Mouse (Mus musculus): ENCODE measurements around the gene Txnip. TPM values are rescaled to one million over a fixed set of nuclear protein-coding genes. Genes with fewer than 3 reads are reported as not detected.
A peak's percentile ranks its signal among the peaks of the same experiment; 100 is the strongest.

The Txnip gene
- polyA plus RNA-seq, 1 experiment from 2014 or later, result 52.5 TPM

- Histone ChIP-seq H3K9ac (replicated peaks) (no peak overlapping the region), H3K4me1 (0 out of 2 replicates have a peak, but pooled peaks cover 3% of the 10 kb centered on the region)
- no peak for ATAC-seq (ENCODE audit: low FRiP score)
These were observed 18.4 kb upstream of the Txnip start for GRCm38 (mm10) chr3:96539316-96539715.

DNA sequence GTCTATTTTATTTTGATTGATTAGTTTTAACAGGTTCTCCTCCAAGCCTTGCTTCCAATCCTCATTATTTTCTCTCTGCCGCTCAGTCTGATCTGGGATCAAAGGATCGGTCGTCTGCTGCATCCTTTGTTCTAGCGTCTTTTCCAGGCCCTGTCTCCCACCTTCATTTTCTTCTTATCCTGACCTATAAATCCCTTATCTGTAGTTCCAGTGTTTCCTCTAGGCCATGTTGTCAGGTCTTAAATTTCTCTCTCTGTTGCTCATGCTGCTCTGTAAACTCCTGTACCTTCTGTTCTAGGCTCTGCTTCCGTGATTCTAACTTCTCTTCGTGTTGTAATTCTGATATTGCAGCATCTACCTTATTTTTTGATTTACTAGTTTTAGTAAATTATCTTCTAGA is 17.0 kb upstream of the Txnip start:
- Histone ChIP-seq H3K9ac (replicated peaks) (no peak overlapping the region), H3K36me3 (no peaks in the 10 kb centered on the region), H3K9me3 (replicated peaks) (no peaks in the 10 kb centered on the region), H3K4me3 (replicated peaks) (no peak overlapping the region), H3K27ac (replicated peaks) (no peak overlapping the region), H3K4me2 (no peak overlapping the region), H3K27me3 (replicated peaks) (no peaks in the 10 kb centered on the region), H3K4me1 (0 out of 2 replicates have a peak, but pooled peaks cover 3% of the 10 kb centered on the region)
- WGBS, result 32% methylated on average over 6 of the region's 6 CpGs
- ATAC-seq (ENCODE audit: low FRiP score), result no peak

More at GRCm38 (mm10) chr3:96539316-96539715, 18.4 kb upstream of the Txnip start:
- H3K4me2 ChIP-seq, result no peak overlapping the region
- WGBS, result 78% methylated on average over 2 of the region's 2 CpGs
- H3K4me3 ChIP-seq (replicated peaks), result no peak overlapping the region
- H3K27ac ChIP-seq (replicated peaks), result no peak overlapping the region
- H3K27me3 ChIP-seq (replicated peaks), result no peaks in the 10 kb centered on the region
- no peaks in the 10 kb centered on the region for H3K9me3 ChIP-seq (replicated peaks)
- H3K36me3 ChIP-seq, result no peaks in the 10 kb centered on the region

- no peaks in the 10 kb centered on the region for H3K27me3 ChIP-seq (replicated peaks)
- 25% methylated on average over 14 of the region's 14 CpGs for WGBS
- H3K4me2 ChIP-seq, result no peak overlapping the region
- H3K36me3 ChIP-seq, result no peaks in the 10 kb centered on the region
- no peak for ATAC-seq (ENCODE audit: low FRiP score)
- no peak overlapping the region for H3K27ac ChIP-seq (replicated peaks)
- H3K9ac ChIP-seq (replicated peaks), result no peak overlapping the region; the same call in 1 of the 2 replicates
- no peaks in the 10 kb centered on the region for H3K9me3 ChIP-seq (replicated peaks)
- no peak overlapping the region for H3K4me3 ChIP-seq (replicated peaks)
- 0 out of 2 replicates have a peak, but pooled peaks cover 3% of the 10 kb centered on the region for H3K4me1 ChIP-seq
These were observed 16.3 kb upstream of the Txnip start for GRCm38 (mm10) chr3:96541328-96542078.

DNA sequence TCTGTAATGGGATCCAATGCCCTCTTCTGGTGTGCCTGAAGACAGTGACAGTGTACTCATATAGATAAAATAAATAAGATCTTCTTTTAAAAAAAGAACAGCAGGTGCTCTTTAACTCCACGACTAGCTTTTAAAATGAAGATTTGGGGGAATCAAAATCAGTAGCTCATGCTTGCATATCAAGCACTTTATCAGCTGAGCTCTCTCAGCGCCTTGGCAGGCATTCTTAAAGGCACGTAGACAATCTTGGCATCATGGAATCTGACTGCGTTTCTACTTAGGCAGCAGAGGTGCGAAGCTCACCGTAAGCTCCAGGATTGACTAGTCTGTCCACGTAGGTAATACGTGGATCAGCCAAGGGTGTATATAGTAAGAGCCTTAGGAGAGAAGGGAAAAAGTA is 15.2 kb upstream of the Txnip start:
- no peaks in the 10 kb centered on the region for H3K36me3 ChIP-seq
- H3K27ac ChIP-seq (replicated peaks), result no peak overlapping the region
- no peak overlapping the region for H3K9ac ChIP-seq (replicated peaks)
- no peaks in the 10 kb centered on the region for H3K9me3 ChIP-seq (replicated peaks)
- 79% methylated on average over 8 of the region's 8 CpGs for WGBS
- no peaks in the 10 kb centered on the region for H3K27me3 ChIP-seq (replicated peaks)
- ATAC-seq (ENCODE audit: low FRiP score), result no peak
- H3K4me1 ChIP-seq, result 0 out of 2 replicates have a peak, but pooled peaks cover 3% of the 10 kb centered on the region
- H3K4me3 ChIP-seq (replicated peaks), result no peak overlapping the region
- no peak overlapping the region for H3K4me2 ChIP-seq

DNA sequence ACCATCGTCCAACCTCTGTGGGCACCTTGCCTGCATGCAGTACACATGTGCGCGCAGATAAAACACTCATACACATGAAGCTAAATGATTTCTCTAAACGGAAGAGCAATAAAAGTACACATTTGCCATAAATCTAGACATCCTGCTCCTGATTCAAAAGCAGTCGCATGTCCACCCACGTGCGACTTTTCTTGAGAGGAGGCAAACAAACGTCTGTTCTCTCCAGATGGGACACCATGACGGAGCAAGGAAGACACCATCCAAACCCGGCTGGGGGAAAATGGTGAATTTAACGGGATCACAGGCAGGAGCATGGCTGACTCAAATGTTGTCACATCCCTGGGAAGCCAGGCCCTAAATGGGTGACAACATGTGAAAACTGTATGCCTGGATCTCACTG is 14.4 kb upstream of the Txnip start:
- no peak overlapping the region for H3K4me2 ChIP-seq
- no peak for ATAC-seq (ENCODE audit: low FRiP score)
- no peaks in the 10 kb centered on the region for H3K9me3 ChIP-seq (replicated peaks)
- no peak overlapping the region for H3K4me3 ChIP-seq (replicated peaks)
- WGBS, result 83% methylated on average over 11 of the region's 11 CpGs
- no peaks in the 10 kb centered on the region for H3K27me3 ChIP-seq (replicated peaks)
- H3K36me3 ChIP-seq, result no peaks in the 10 kb centered on the region
- H3K9ac ChIP-seq (replicated peaks), result no peak overlapping the region
- H3K4me1 ChIP-seq, result 0 out of 2 replicates have a peak, but pooled peaks cover 3% of the 10 kb centered on the region
- no peak overlapping the region for H3K27ac ChIP-seq (replicated peaks)

DNA sequence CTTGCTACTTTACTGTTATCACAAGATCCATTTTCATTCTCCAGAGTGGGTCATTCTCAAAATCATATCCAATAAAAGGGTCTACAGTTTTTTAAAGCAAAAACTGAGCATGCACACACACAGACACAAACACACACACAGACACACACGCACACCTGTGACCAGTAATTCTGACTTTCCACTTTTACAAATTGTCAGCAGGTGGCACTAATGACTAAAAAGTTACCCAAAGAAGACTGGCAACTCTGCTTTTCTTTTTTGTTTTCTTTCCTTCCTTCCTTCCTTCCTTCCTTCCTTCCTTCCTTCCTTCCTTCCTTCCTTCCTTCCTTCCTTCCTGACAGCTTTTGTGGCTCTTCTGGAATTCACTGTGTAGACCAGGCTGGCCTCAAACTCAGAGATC is 12.2 kb upstream of the Txnip start:
- Histone ChIP-seq H3K27me3 (replicated peaks) (no peaks in the 10 kb centered on the region), H3K9me3 (replicated peaks) (no peaks in the 10 kb centered on the region), H3K27ac (replicated peaks) (no peak overlapping the region), H3K36me3 (no peaks in the 10 kb centered on the region), H3K4me2 (no peak overlapping the region), H3K4me1 (0 out of 2 replicates have a peak, but pooled peaks cover 3% of the 10 kb centered on the region), H3K4me3 (replicated peaks) (no peak overlapping the region), H3K9ac (replicated peaks) (no peak overlapping the region)
- 49% methylated on average over 1 of the region's 1 CpGs for WGBS
- ATAC-seq (ENCODE audit: low FRiP score), result no peak

DNA sequence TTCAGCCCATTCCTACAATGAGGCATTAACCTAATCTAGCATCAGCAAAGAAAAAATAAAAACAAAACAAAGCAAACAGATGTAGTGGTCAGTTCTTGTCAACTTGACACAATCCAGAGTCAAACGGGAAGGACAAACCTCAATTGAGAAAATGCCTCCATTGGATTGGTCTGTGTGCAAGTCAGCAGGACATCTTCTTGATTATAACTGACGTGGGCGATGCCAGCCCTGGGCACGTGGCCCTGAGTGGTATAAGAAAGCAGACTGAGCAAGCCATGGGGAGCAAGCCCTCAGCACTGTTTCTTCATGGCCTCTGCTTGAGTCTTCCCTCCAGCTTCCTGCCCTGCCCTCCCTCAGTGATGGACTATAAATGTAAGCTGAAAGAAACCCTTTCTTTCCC is 10.9 kb upstream of the Txnip start:
- H3K9me3 ChIP-seq (replicated peaks), result no peaks in the 10 kb centered on the region
- no peak overlapping the region for H3K4me3 ChIP-seq (replicated peaks)
- no peak overlapping the region for H3K9ac ChIP-seq (replicated peaks)
- ATAC-seq (ENCODE audit: low FRiP score), result no peak
- no peak overlapping the region for H3K27ac ChIP-seq (replicated peaks)
- H3K4me2 ChIP-seq, result peak overlapping the region; percentile 20; the same call in 1 of the 2 replicates
- no peaks in the 10 kb centered on the region for H3K36me3 ChIP-seq
- WGBS, result 51% methylated on average over 4 of the region's 4 CpGs
- H3K27me3 ChIP-seq (replicated peaks), result no peaks in the 10 kb centered on the region
- no peaks in the 10 kb centered on the region for H3K4me1 ChIP-seq

DNA sequence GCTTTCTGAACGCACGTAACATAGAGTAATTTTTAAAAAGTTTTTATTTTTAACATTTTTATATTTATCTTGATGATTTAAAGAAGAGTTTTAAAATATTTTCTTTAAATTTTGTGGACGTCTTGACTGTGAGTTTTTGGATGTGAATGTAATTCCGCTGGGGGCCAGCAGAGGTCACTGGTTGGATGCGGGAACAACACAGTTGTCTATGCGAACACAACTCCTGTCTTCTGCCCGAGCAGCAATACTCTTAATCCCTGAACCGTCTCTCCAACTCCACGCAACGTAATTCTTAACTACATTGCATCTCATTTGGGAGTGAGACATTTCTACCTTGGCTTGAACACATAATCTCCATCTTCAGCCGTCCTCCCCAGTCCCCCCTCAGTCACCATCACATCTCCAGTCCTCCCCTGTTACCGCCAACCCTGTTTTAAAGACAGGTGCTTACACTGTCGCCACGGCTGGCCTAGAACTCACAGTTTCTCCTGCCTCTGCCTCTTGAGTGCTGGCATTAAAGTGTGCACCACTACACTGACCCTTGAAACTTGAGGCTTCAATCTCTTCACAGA is 10.3 kb upstream of the Txnip start:
- Histone ChIP-seq H3K9ac (replicated peaks) (no peak overlapping the region), H3K4me1 (no peaks in the 10 kb centered on the region), H3K36me3 (no peaks in the 10 kb centered on the region), H3K27me3 (replicated peaks) (no peaks in the 10 kb centered on the region), H3K27ac (replicated peaks) (no peak overlapping the region), H3K9me3 (replicated peaks) (no peaks in the 10 kb centered on the region), H3K4me2 (peak overlapping the region; percentile 40), H3K4me3 (replicated peaks) (no peak overlapping the region; the same call in 1 of the 2 replicates)
- 10% methylated on average over 14 of the region's 14 CpGs for WGBS
- 0 out of 2 replicates have a peak, but pooled peaks have one; percentile 48 for ATAC-seq (ENCODE audit: low FRiP score)

GRCm38 (mm10) chr3:96548824-96549223 is 8.9 kb upstream of the Txnip start:
- Histone ChIP-seq H3K4me2 (no peak overlapping the region), H3K4me3 (replicated peaks) (no peak overlapping the region), H3K9me3 (replicated peaks) (no peaks in the 10 kb centered on the region), H3K27me3 (replicated peaks) (no peaks in the 10 kb centered on the region), H3K9ac (replicated peaks) (no peak overlapping the region), H3K4me1 (no peaks in the 10 kb centered on the region), H3K36me3 (no peaks in the 10 kb centered on the region), H3K27ac (replicated peaks) (no peak overlapping the region)
- ATAC-seq (ENCODE audit: low FRiP score), result no peak
- 90% methylated on average over 7 of the region's 7 CpGs for WGBS

DNA sequence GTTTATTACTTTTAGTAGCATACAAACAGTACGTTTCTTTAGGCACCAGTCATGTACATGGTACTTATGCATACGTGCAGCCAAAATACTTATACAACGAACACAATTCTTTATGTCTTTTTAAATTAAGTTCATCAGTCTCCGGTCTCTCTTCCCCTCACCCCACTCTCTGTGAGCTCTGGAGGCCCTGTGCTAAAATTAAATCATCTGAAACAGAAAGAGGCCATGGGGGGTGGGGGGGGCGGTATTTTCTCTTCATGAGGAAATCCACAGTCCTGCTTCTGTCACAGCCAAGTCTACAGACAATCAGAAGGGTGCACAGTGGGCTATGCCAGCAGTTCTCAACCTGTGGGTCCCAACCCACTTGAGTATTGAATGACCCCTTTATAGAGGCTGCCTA is 8.4 kb upstream of the Txnip start:
- Histone ChIP-seq H3K27me3 (replicated peaks) (no peaks in the 10 kb centered on the region), H3K9ac (replicated peaks) (no peak overlapping the region), H3K4me3 (replicated peaks) (no peak overlapping the region), H3K27ac (replicated peaks) (no peak overlapping the region), H3K9me3 (replicated peaks) (no peaks in the 10 kb centered on the region), H3K36me3 (no peaks in the 10 kb centered on the region), H3K4me2 (no peak overlapping the region), H3K4me1 (no peaks in the 10 kb centered on the region)
- ATAC-seq (ENCODE audit: low FRiP score), result no peak
- 81% methylated on average over 5 of the region's 5 CpGs for WGBS

- peaks cover 12% of the 10 kb centered on the region for H3K4me1 ChIP-seq
- no peak overlapping the region for H3K27ac ChIP-seq (replicated peaks)
- no peak overlapping the region for H3K4me2 ChIP-seq
- no peaks in the 10 kb centered on the region for H3K9me3 ChIP-seq (replicated peaks)
- no peak overlapping the region for H3K4me3 ChIP-seq (replicated peaks)
- no peaks in the 10 kb centered on the region for H3K36me3 ChIP-seq
- H3K9ac ChIP-seq (replicated peaks), result no peak overlapping the region
- no peak for ATAC-seq (ENCODE audit: low FRiP score)
- H3K27me3 ChIP-seq (replicated peaks), result no peaks in the 10 kb centered on the region
- 23% methylated on average over 8 of the region's 8 CpGs for WGBS
These were observed 6.6 kb upstream of the Txnip start for GRCm38 (mm10) chr3:96551203-96551602.

DNA sequence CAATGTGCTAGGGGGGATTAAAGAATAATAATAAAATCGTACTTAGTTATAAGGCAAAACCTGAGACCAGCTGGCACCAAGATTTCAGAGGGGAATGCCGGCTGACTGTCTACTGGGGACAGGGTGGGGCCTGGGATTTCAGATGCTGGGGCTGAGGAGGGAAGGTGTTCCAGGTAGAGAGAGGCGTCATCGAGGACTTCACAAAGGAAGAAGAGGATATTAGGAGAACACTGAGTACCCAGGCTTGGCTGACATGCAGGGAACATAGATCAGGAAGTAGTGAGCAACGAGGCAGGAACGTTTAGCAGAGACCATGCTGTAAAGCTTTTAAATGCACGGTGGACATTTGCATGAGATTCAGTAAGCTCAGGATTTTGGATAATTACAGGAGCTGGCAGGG is 5.9 kb upstream of the Txnip start:
- peaks cover 18% of the 10 kb centered on the region for H3K4me1 ChIP-seq
- 77% methylated on average over 7 of the region's 7 CpGs for WGBS
- no peak overlapping the region for H3K27ac ChIP-seq (replicated peaks)
- H3K36me3 ChIP-seq, result no peaks in the 10 kb centered on the region
- H3K9me3 ChIP-seq (replicated peaks), result no peaks in the 10 kb centered on the region
- H3K4me2 ChIP-seq, result no peak overlapping the region
- no peak overlapping the region for H3K4me3 ChIP-seq (replicated peaks)
- ATAC-seq (ENCODE audit: low FRiP score), result no peak
- no peak overlapping the region for H3K9ac ChIP-seq (replicated peaks)
- H3K27me3 ChIP-seq (replicated peaks), result no peaks in the 10 kb centered on the region
